Mouse (Mus musculus) heart, embryonic 12.5 days (tissue): ENCODE data around the gene Cpn2. TPM values are rescaled to one million over a fixed set of nuclear protein-coding genes. Genes with fewer than 3 reads are reported as not detected.

Experiments used
- ATAC-seq: fragments of 200-750 bp; cut with Nextera tagmentation; 2 replicates; pipeline ENCODE4 v1.8.0; 2017; ENCODE audit warnings: moderate TSS enrichment, moderate library complexity; ENCODE audit not compliant: insufficient number of reproducible peaks, low FRiP score
- H3K27ac ChIP-seq: fragments of 300-500 bp; sonication (generic); 2 replicates; pipeline ENCODE4 v1.5.1; 2016; ENCODE audit warnings: mild to moderate bottlenecking, moderate library complexity; ENCODE audit not compliant: poor library complexity, severe bottlenecking
- H3K27me3 ChIP-seq: fragments of 300-500 bp; sonication (generic); replicated peaks from 2 replicates; pipeline ENCODE4 v1.6.1; 2016; ENCODE audit warnings: mild to moderate bottlenecking, moderate library complexity
- H3K36me3 ChIP-seq: fragments of 300-500 bp; sonication (generic); 2 replicates; pipeline ENCODE4 v1.6.1; 2016; ENCODE audit warnings: mild to moderate bottlenecking, moderate library complexity
- H3K4me1 ChIP-seq: fragments of 300-500 bp; sonication (generic); replicated peaks from 2 replicates; pipeline ENCODE4 v1.6.1; 2016; ENCODE audit warnings: mild to moderate bottlenecking
- H3K4me2 ChIP-seq: fragments of 300-500 bp; sonication (generic); 2 replicates; pipeline ENCODE4 v1.6.1; 2016; ENCODE audit warnings: mild to moderate bottlenecking, moderate library complexity
- H3K4me3 ChIP-seq: fragments of 300-500 bp; sonication (generic); 2 replicates; pipeline ENCODE4 v1.5.1; 2016; ENCODE audit warnings: mild to moderate bottlenecking
- H3K9ac ChIP-seq: fragments of 300-500 bp; sonication (generic); 2 replicates; pipeline ENCODE4 v1.6.1; 2016; ENCODE audit warnings: mild to moderate bottlenecking, moderate library complexity
- H3K9me3 ChIP-seq: fragments of 300-500 bp; sonication (generic); replicated peaks from 2 replicates; pipeline ENCODE4 v1.6.1; 2016; ENCODE audit warnings: mild to moderate bottlenecking, moderate library complexity
- whole genome bisulfite sequencing: fragments of 180-500 bp; shearing (Covaris S2); methylation state at CpG from one replicate; pipeline ENCODE4 v1.1.7; 2016; 5-methylcytosine and 5-hydroxymethylcytosine counted together
- polyA plus RNA-seq: library from polyadenylated mRNA; unstranded; fragments of >200 nt; fragmentation: Nextera tagmentation; extraction: Ambion mirVana; gene quantifications from 2 replicates; pipeline ENCODE4 v1.2.1, GENCODE M21; 2016

The Cpn2 gene
- polyA plus RNA-seq, 1 experiment from 2014 or later = not detected

- H3K4me2 ChIP-seq = no peak overlapping the region
- no peak overlapping the region for H3K9ac ChIP-seq
- H3K27me3 ChIP-seq = peaks cover 9% of the 10 kb centered on the region; the same call in 1 of the 2 replicates
- no peak overlapping the region for H3K4me3 ChIP-seq
- H3K4me1 ChIP-seq = peaks cover 11% of the 10 kb centered on the region
- H3K9me3 ChIP-seq = no peaks in the 10 kb centered on the region
- 67% methylated on average over 10 of the region's 10 CpGs for WGBS
- H3K27ac ChIP-seq = no peak overlapping the region
- no peaks in the 10 kb centered on the region for H3K36me3 ChIP-seq
- ATAC-seq = no peak
These were observed 7.9 kb downstream of the Cpn2 start for GRCm38 (mm10) chr16:30259444-30259843.

GRCm38 (mm10) chr16:30258441-30258840 is 8.9 kb downstream of the Cpn2 start:
- H3K4me2 ChIP-seq = no peak overlapping the region
- H3K9me3 ChIP-seq = no peaks in the 10 kb centered on the region
- 83% methylated on average over 7 of the region's 7 CpGs for WGBS
- no peak overlapping the region for H3K4me3 ChIP-seq
- peaks cover 11% of the 10 kb centered on the region for H3K4me1 ChIP-seq
- H3K9ac ChIP-seq = no peak overlapping the region
- H3K27ac ChIP-seq = no peak overlapping the region
- H3K27me3 ChIP-seq = peaks cover 6% of the 10 kb centered on the region; the same call in 1 of the 2 replicates
- no peak for ATAC-seq
- H3K36me3 ChIP-seq = no peaks in the 10 kb centered on the region

GRCm38 (mm10) chr16:30257718-30258117 is 9.6 kb downstream of the Cpn2 start:
- Histone ChIP-seq H3K4me1 (peaks cover 11% of the 10 kb centered on the region), H3K36me3 (no peaks in the 10 kb centered on the region), H3K9me3 (no peaks in the 10 kb centered on the region), H3K27ac (no peak overlapping the region), H3K4me3 (no peak overlapping the region), H3K27me3 (peaks cover 6% of the 10 kb centered on the region; the same call in 1 of the 2 replicates), H3K4me2 (no peak overlapping the region), H3K9ac (no peak overlapping the region)
- ATAC-seq = no peak
- 65% methylated on average over 9 of the region's 9 CpGs for WGBS

- no peak overlapping the region for H3K4me2 ChIP-seq
- WGBS = 70% methylated on average over 7 of the region's 7 CpGs
These were observed 12.2 kb downstream of the Cpn2 start for GRCm38 (mm10) chr16:30255061-30255460.

GRCm38 (mm10) chr16:30253900-30254299 is 13.4 kb downstream of the Cpn2 start:
- 68% methylated on average over 9 of the region's 9 CpGs for WGBS
- Histone ChIP-seq H3K4me1 (peaks cover 9% of the 10 kb centered on the region; the same call in 1 of the 2 replicates), H3K27me3 (peaks cover 29% of the 10 kb centered on the region), H3K9ac (no peak overlapping the region), H3K36me3 (no peaks in the 10 kb centered on the region), H3K4me2 (no peak overlapping the region), H3K27ac (no peak overlapping the region), H3K4me3 (no peak overlapping the region), H3K9me3 (no peaks in the 10 kb centered on the region)
- ATAC-seq = no peak

More at GRCm38 (mm10) chr16:30255061-30255460, 12.2 kb downstream of the Cpn2 start:
- Histone ChIP-seq H3K36me3 (no peaks in the 10 kb centered on the region), H3K9me3 (no peaks in the 10 kb centered on the region), H3K4me1 (peaks cover 11% of the 10 kb centered on the region), H3K9ac (no peak overlapping the region), H3K4me3 (no peak overlapping the region), H3K27me3 (peaks cover 21% of the 10 kb centered on the region), H3K27ac (no peak overlapping the region)
- no peak for ATAC-seq

GRCm38 (mm10) chr16:30253374-30253773 is 13.9 kb downstream of the Cpn2 start:
- Histone ChIP-seq H3K36me3 (no peaks in the 10 kb centered on the region), H3K9ac (no peak overlapping the region), H3K9me3 (no peaks in the 10 kb centered on the region), H3K4me1 (peaks cover 10% of the 10 kb centered on the region; the same call in 1 of the 2 replicates), H3K27me3 (peaks cover 29% of the 10 kb centered on the region), H3K27ac (no peak overlapping the region), H3K4me2 (no peak overlapping the region), H3K4me3 (no peak overlapping the region)
- no peak for ATAC-seq
- 82% methylated on average over 4 of the region's 4 CpGs for WGBS

- peak overlapping the region; percentile 23 for H3K4me3 ChIP-seq
- ATAC-seq = peak; percentile 45; the same call in 1 of the 2 replicates
- H3K27ac ChIP-seq = no peak overlapping the region
- H3K9ac ChIP-seq = no peak overlapping the region
- peaks cover 28% of the 10 kb centered on the region for H3K27me3 ChIP-seq
- H3K36me3 ChIP-seq = no peaks in the 10 kb centered on the region
- H3K4me1 ChIP-seq = peaks cover 10% of the 10 kb centered on the region; the same call in 1 of the 2 replicates
- H3K4me2 ChIP-seq = peak overlapping the region; percentile 59
- WGBS = 2% methylated on average over 21 of the region's 21 CpGs
- H3K9me3 ChIP-seq = no peaks in the 10 kb centered on the region
These were observed 15.3 kb downstream of the Cpn2 start for GRCm38 (mm10) chr16:30252003-30252418.

- 72% methylated on average over 12 of the region's 12 CpGs for WGBS
- Histone ChIP-seq H3K4me1 (peaks cover 22% of the 10 kb centered on the region), H3K9ac (no peak overlapping the region), H3K4me3 (no peak overlapping the region), H3K36me3 (no peaks in the 10 kb centered on the region), H3K27ac (no peak overlapping the region), H3K9me3 (peaks cover 5% of the 10 kb centered on the region; the same call in 1 of the 2 replicates), H3K27me3 (peaks cover 21% of the 10 kb centered on the region), H3K4me2 (no peak overlapping the region)
- ATAC-seq = no peak
These were observed 23.1 kb downstream of the Cpn2 start for GRCm38 (mm10) chr16:30244037-30244700.

- 0 out of 2 replicates have a peak, but pooled peaks have one; percentile 31 for ATAC-seq
- peaks cover 43% of the 10 kb centered on the region for H3K27me3 ChIP-seq
These were observed 25.7 kb downstream of the Cpn2 start for GRCm38 (mm10) chr16:30241623-30242022.

GRCm38 (mm10) chr16:30238791-30239190 is 28.5 kb downstream of the Cpn2 start:
- Histone ChIP-seq H3K4me3 (no peak overlapping the region), H3K27ac (no peak overlapping the region), H3K4me2 (no peak overlapping the region), H3K9me3 (0 out of 2 replicates have a peak, but pooled peaks cover 3% of the 10 kb centered on the region), H3K4me1 (peaks cover 30% of the 10 kb centered on the region), H3K36me3 (no peaks in the 10 kb centered on the region), H3K27me3 (peaks cover 56% of the 10 kb centered on the region), H3K9ac (no peak overlapping the region)
- WGBS = 68% methylated on average over 6 of the region's 6 CpGs
- no peak for ATAC-seq

More at GRCm38 (mm10) chr16:30241623-30242022, 25.7 kb downstream of the Cpn2 start:
- H3K9ac ChIP-seq = no peak overlapping the region
- WGBS = 19% methylated on average over 2 of the region's 2 CpGs
- H3K36me3 ChIP-seq = no peaks in the 10 kb centered on the region
- H3K27ac ChIP-seq = no peak overlapping the region
- peaks cover 19% of the 10 kb centered on the region for H3K4me1 ChIP-seq
- H3K4me3 ChIP-seq = no peak overlapping the region
- peaks cover 5% of the 10 kb centered on the region; the same call in 1 of the 2 replicates for H3K9me3 ChIP-seq
- H3K4me2 ChIP-seq = peak overlapping the region; percentile 45; the same call in 1 of the 2 replicates

GRCm38 (mm10) chr16:30236091-30236699 is 31.1 kb downstream of the Cpn2 start:
- ATAC-seq = peak; percentile 72
- peaks cover 15% of the 10 kb centered on the region for H3K4me1 ChIP-seq
- WGBS = under 1% methylated on average over 33 of the region's 33 CpGs
- H3K27me3 ChIP-seq = peaks cover 80% of the 10 kb centered on the region
- H3K36me3 ChIP-seq = no peaks in the 10 kb centered on the region
- H3K9me3 ChIP-seq = no peaks in the 10 kb centered on the region
- peak overlapping the region; percentile 46 for H3K4me3 ChIP-seq
- peak overlapping the region; percentile 85 for H3K4me2 ChIP-seq
- H3K27ac ChIP-seq = 0 out of 2 replicates have a peak overlapping the region, but pooled peaks have one; percentile 7
- H3K9ac ChIP-seq = peak overlapping the region; percentile 57
